Mouse (Mus musculus): ENCODE measurements around the gene Cmbl. TPM values are rescaled to one million over a fixed set of nuclear protein-coding genes. Genes with fewer than 3 reads are reported as not detected.
"Not testable (repeated sequence)": the region's sequence is repeated elsewhere in the genome, so short reads cannot be mapped to it uniquely, and the experiment has no call there.

Gene Cmbl
- total RNA-seq, 2 experiments from 2014 or later, result 117 to 206 TPM

DNA sequence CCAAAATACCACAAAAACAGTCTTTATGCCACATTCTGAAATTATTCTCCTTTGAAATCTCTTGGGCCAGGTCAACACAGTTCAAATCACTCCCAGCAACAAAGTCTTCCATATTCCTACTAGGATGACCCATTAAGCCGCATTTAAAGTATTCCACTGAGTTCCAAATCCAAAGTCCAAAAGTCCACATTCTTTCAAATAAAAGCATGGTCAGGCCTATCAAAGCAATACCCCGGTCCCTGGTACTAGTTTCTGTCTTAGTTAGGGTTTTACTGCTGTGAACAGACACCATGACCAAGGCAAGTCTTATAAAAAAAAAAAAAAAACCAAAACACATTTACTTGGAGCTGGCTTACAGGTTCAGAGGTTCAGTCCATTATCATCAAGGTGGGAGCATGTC lies 15.9 kb downstream of the Cmbl start:
- not testable (repeated sequence) for DNase-seq

DNA sequence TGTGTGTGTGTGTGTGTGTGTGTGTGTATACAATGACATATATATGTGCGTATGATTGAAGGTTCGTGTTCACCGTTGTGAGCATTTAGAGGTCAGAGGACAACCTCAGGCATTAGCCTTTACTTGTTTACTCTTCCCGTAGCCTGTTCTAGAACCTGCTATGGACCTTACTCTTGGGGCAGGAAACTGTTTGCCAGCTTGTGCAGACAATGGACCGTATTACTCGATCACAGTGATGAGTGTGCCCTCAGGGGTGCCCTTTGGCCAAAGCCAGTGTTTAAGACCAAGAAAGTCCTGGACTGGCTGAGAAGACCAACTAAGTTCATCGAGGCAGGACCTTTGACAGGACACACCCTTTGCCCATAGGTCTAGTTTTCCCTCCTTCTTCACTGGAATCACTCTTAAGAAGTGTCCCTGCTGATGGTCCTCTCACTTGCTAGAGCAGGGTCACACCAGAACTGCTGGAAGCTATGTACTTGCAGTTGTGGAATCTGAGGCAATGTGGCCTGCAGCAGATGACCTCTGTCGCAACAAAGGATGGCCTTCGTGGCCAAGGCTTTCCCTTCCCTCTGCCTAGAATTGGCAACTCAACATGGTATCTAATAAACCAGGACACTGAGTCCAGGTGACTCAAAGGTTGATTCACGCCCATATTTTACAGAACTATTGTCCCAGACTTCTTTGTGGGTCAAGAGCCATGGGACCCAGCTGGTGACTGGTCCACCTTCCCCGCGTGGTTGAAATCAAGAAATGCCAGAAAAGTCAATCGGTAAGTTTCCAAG lies 18.3 kb downstream of the Cmbl start:
- peak; percentile 72 to 83 for DNase-seq

DNA sequence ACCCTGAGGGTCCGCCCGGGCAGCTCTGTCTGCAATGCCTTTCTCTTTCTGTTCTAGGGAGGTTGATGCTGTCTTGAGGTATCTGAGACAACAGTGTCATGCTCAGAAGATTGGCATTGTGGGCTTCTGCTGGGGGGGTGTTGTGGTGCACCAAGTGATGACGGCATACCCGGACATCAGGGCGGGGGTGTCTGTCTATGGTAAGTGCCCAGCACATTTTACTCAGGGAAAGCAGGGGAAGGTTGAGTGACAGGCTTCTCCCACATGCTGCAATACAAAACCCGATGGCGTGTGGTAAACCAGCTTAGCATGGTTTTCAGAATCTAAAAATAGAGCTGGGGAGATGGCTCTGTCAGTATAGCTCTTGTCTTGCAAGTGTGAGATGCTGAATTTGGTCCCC lies 20.0 kb downstream of the Cmbl start:
- DNase-seq, result no peak

DNA sequence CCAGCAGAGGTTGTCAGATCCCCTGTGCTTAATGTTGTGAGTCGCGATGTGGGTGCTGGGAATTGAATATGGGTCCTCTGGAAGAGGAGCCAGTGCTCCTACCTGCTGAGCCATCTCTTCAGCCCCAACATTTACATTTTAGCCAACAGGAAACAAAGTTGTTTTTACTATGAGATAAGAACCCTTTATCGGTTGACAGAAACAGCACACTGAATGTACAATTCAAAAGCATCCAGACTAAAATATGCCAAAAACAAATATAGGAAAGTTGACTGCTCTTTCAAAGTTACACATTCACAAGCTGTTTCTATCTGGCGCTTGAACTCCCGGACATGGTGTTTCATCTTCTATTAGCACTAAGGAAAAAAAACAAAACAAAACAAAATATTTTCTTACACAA lies 20.9 kb downstream of the Cmbl start:
- no peak for DNase-seq

DNA sequence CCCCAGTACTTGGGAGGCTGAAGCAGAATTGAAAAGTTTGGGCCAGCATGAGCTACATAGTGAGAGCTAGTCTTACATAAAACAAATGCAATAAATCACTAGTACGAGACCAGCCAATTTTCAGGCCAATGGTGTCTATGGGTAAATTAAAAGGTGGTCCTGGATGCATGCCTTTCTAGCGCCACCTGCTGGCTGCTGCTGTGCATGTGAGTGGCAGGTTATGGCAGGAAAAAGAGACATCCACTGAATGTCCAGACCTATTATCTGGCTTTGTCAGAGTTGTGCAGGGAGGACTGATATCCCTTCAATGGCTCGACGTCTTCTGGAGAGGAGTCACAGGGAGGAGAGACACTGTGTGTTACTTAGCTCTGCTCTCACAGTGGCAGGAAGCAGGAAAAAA lies 21.3 kb downstream of the Cmbl start:
- DNase-seq, result peak; percentile 90 to 92

DNA sequence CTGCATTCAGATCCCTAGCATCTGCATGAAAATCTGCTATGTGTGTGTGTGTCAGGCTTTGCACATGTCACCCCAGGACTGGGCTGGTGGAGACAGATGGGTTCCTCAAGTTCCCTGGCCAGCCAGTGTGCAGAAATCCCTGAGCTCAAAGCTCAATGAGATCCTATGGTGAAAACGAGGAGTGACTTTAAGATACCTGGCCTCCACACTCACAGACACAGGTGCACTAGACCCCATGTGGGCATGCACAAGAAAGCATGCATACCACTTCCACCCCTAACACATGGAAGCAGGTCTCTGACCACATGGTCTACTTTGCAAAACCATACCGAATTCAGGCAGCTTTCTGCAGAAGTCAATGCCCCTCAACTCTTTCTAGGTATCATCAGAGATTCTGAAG lies 22.6 kb downstream of the Cmbl start:
- no peak for DNase-seq

DNA sequence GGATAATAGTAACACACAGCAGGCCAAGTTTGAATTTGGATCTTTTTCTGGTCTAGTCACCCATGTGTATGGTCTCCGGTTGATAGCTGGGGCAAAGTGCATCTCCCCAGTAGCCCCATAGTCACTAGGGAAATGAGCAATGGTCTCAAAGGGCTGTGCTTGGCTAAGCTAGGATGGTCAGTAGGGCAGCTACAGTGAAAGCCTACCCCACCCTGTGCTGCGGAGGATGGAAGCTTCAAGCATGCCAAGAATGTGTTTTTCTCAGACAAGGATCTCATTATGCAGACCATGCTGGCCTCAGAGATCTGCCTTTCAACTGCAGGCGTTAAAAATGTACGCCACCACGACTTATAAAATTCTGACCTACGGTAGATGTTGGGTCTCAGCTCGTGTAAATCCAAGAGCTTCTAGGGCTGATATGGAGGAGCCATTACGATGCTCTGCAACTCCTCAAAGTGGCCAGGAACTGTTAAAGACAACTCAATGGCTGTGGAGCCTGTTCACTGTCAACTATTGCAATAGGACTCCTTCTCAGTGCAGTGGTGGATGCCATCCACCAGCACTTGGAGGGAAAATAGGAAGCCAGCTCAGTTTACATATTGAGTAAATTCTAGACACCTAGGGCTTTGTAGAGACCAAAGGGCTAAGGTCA lies 23.9 kb downstream of the Cmbl start:
- DNase-seq, result no peak

DNA sequence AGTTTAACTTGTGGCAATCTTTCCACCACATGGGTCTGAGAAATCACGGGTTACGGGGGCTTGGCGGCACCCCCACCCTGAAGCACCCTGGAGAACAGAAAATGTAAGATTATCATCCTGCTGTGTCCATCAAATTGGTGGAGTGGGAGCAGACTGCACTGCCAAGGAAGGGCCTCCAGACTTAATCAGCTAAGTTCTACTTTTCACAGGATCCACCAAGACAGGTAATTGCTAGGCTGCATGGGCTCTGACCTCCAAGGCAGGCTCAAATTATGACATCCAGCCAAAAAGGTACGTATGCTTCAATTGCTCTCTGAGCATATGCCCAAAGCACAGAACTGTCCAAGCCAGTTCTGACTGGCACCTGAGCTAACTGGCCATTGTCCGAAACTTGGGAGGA lies 25.0 kb downstream of the Cmbl start:
- DNase-seq, result no peak

DNA sequence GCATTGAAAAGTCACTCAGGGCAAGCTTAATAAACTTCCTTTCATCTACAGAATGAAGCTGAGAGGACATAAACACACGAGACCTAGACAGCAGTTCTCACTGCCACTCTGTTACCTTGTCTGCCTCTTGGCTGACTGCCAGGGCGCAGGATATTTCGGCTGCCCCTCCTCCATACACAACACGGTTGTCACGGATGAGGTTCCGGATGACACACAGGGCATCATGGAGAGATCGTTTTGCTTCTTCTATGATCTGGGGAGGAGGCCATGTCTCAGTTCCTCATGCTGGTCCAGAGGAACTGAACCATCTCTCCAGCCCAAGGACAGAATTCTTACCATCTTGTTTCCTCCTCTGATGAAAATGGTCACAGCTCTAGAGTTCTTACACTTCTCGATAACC lies 27.3 kb downstream of the Cmbl start:
- DNase-seq, result no peak

DNA sequence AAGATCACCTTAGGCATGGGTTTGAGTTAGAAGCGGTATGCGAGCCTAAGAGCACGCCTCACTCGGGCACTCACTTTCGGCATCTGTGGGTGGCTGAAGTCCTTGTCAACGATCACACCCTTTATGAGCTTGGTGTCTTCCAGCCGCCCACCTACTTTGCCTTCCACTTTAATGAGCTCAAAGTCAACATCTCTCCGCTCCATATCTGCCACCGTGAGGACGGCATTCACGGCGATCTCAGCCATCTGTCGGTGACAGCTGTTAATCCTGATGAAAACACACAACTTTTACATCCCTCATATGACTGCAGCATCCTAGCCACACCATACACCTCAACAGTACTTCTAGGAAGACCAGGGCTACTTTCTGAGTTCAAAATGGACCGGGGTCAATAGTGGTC lies 29.1 kb downstream of the Cmbl start:
- DNase-seq, result no peak

DNA sequence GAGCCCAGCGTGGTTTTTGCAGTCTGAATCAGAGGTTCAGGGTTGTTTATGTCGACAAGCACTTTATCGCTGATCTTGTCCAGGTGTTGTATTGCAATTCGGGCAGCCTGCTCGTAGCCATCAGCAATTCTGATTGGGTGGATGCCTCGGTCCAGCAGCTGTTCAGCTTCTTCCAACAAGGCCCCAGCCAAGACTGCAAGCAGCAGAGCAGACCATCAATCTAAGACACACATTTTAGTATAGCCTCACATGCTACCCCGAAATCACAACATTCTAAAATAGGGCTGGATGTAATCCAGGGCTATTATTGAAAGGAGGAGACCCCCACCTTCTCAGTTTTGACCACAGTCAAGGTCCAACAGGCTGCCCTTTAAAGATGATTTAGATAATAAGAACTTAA lies 30.5 kb downstream of the Cmbl start:
- DNase-seq, result no peak

DNA sequence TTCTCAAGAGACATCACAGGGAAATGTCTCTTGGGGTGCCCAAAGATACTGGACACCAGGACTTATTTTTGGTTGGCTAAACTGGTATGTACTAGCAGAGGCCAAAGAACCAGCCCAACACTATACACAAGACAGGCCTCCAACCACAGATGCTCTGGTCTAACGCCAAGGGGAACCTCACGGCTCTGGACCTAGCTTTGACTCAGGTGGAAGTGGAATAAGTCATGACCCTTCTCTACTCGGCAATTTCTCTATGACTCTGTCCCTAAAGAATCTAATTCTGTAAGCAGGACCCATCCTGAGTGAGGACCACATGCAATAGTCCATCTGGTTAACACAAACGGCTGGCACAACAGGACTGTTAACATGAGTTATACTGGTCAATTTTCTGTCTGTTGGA lies 34.6 kb downstream of the Cmbl start:
- DNase-seq, result no peak

DNA sequence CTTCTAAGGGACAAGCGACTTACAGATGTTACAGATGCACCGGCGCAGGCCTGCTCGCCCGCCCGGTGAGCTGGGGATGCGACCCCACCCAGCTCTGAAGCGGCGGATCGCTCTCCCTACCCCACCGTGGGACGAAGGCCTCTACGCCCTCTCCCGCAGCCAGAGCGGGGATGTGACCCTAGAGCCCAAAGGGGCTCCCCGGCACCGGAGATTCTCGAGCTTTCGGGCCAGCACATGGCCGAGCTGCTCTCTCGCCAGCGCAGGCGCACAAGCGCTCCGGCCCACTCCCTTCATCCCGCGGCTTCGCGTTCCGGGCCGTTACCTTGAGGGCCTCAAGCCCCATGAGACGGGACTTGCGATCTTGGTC lies 36.1 kb downstream of the Cmbl start:
- no peak for DNase-seq

DNA sequence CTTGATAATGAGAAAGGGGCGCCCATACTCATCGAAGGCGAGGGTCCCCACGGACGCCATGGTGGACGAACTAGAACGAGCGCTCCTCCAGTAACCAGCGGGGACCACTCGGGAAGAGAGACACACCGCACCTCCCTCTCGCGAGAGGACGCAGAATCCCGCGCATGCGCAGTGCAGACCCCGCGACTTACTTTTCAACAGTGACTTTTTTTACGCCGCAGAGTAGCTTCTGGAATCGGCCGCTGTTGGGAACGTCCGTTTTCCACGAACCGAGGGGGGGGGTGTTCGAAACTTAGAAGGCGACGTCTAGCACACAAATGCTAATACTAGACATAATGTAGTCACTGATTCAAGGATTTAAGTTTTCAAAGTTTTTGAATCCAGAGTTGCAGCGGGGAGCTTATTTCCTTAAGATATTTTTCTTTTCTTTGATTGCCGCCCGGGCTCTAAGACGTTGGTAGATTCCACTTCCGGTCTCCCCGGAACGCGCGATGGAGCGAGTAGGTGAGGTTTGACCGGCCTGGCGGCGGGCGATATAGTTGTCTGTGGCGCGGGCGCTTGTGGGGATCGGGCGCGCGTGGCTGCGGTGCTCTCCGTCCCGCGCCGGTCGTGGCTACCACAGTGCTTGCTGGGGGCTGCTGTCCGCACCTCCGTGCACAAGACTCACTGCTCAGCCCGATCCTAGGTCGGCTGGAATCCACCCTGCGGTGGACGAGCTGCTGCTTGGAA lies 36.6 kb downstream of the Cmbl start, which contains the start of the genes Cct5 and Fam173b:
Gene Cct5, minus strand, starts transcription at position 159 of the 729 bp plus-strand sequence.
Gene Fam173b, plus strand, starts transcription at position 207 of the 729 bp plus-strand sequence.
- peak; percentile 95 to 98 for DNase-seq

DNA sequence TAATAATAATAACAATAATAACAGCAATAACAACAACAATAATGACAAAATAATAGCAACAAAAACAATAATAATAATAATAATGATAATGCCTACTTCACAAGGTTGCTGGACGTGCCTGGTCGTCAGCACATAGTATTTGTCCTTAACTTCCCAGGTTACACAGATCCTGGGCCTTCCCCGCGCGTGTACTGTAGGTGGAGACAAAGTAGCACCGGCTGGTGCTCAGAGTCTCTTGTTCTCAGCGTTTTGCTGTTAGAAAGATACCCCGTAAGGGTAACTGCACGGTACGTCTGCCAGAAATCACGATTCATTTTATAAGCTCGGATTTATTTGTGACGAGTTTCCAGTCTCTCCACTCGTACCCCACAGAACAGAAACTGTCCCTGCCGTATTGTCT lies 37.2 kb downstream of the Cmbl start:
- peak; percentile 52 to 58 for DNase-seq

DNA sequence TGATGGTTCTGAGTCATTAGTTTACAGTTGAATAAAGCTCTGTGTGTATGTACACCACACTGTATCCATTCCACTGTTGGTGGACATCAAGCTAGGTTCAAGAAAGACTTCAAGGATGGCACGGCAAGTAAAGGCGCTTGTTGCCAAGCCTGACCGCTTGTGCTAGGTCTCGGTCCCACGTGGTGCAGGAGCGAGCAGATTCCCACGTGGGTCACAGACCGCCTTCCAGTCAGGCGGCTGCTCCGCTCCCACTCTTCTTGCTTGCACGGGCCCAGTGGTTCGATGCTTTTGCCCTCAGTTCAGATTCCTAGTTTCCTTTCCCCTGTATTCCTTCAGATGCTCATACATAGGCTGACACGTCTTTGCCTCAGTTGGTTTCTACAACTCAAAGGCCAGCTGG lies 37.9 kb downstream of the Cmbl start:
- no peak for DNase-seq

DNA sequence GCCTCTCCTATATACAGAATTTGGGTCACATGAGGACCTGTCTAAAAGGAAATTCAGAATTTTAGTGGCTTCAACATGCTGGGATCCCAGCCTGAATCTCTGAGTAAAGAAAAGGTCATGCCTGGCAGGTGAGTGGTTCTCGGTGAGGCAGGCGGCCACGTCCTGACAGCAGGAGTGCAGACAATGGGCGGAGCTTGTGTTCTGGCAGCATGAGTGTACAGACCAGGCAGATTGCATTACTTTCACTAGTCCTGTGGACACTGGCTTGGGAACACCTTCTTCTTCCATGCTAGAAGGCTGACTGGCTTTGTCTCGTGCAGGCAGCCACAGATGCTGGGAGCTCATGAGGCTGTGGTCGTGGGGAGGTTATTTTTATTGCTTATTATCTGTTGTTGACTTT lies 41.6 kb downstream of the Cmbl start:
- peak in 1 of 2 experiments; percentile 49 for DNase-seq

DNA sequence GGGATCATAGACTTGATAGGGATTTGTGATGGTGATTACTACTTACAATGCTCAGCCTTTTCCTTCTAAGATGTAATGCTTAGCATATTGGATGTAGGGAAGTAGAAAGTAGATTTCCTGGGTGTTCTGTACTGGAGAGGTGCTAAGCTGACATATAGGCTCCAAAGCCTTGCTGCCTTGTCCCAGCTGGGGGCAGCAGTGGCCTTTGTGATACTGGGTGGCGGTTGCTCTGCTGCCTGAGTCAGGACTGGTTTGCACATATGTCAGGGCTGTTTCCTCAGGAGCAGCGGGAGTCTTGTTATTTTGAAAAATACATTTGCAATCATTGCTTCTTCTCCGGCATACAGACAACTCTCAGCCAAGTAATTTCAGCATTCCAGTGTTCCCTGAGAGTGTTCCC lies 45.8 kb downstream of the Cmbl start:
- DNase-seq, result peak; percentile 77 to 78

DNA sequence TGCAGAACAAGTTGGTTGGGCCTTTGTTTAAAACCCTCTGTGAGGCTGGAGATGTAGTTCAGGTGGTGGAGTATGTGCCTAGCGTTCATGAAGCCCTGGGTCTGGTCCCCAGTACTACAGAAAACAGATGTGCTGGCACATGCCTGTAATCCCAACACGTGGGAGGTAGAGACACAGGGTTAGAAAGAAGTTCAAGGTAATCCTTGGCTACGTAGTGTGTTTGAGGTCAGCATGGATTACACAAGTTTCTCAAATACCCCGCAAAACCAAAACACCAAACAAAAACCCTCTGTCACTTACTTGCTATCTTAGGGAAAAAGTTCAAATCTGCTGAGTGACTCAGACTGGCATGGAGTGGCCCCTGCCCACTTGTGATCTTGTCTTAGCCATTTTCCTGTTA lies 46.8 kb downstream of the Cmbl start:
- no peak for DNase-seq

DNA sequence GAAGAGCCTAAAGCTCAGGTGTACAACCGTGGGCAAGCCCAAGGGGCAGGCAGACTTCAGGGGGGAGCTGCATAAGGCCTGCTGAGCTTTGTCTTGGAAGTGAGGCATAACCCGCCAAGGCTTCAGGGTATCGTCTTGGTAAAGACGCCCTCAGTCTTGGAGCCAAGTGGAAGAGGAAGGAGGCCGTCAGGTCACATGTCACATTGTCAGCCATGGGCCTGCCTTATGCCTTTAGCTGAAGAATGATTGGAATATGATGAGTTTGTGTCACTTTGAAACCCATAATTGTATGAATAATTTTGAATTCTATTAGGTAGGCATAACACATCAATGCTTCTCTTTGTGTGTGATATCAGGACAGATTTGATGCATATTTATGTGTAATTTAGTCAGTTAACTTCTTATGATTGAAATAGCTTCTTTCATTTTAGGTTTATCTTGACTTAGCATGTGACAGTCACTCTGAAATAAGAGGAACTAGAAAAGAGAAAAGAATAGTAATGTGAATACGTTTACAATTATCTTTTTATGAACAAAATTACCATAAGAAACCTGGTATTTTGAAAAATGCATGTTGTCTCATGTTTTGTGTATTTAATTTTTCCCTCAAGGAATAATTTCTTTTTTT lies 48.8 kb downstream of the Cmbl start:
- no peak for DNase-seq

DNA sequence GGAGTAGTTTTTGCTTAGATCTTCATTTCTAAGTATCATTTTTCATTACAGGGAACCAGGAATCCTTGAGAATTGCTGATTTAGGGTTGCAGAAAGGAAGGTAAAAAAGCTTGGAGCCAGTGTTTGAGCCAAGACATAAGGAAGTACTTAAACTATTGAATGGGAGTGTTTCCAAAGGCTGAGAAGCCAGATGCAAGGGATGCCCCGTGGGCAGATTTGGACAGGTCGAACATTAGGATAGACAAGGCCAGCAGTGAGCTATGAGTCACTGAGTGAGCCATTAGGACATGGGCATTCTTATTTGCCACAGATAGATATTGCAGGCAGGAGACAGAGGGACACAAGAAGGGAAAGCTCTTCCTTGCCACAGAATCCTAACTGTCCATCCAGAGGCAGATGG lies 49.5 kb downstream of the Cmbl start:
- no peak for DNase-seq

DNA sequence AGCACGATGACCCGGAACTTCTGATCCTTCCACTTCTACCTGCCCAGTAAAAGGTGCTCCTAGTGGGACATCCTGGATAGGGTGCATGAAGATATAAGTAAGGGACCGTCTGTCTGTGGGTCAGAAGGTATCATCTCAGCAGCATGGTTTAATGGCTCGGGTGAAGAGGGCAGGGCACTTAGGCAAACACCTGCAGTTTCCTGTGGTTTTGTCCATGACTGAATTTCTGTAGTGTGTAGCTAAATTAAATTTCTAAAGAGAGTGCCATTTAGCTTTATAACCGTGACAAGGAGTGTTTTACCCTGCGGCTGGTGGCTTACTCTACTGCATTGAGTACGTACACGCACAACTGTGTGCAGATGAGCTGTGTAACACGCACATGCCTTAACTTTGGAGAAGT lies 52.1 kb downstream of the Cmbl start:
- DNase-seq, result no peak

DNA sequence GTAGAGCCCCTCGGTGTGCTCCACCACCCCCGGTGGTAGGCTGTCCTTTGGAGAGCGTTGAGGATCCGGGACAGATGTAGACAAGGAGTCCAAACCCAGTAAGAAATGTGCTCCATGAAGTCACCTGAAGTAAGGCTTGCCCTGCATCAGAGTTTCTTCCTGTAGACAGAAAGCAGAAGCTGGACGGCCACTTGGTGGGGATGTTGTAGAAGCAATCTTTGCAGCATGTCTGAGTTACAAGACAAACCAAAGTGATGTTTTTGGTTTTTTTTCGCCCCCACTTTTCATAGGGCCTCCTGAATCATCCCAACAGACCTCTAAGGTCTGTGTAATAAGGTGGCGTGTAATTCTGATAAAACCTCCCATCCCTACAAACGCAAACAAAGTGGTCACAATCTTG lies 54.3 kb downstream of the Cmbl start:
- DNase-seq, result peak in 1 of 2 experiments; percentile 34
